Mouse (Mus musculus) MEL (cell line): Measurements from ENCODE around the gene Fgfr2. TPM values are rescaled to one million over a fixed set of nuclear protein-coding genes. Genes with fewer than 3 reads are reported as not detected.

Source experiments
- DNase-seq: peaks from one replicate; pipeline ENCODE4 v3.0.0; 2011; ENCODE audit warnings: low read depth, low spot score
- H3K27ac ChIP-seq: 2 replicates; pipeline ENCODE4 v1.5.1; 2012; ENCODE audit warnings: low read depth, mild to moderate bottlenecking, control low read depth, low read length, moderate library complexity; ENCODE audit not compliant: control insufficient read depth
- H3K27me3 ChIP-seq, 2 experiments: fragments of 150-350 bp in 1 of 2; sonication (generic) in 1 of 2; 2 replicates each; pipeline ENCODE4 v1.6.1; 2012; ENCODE audit warnings: low read length in 2 of 2, mild to moderate bottlenecking in 2 of 2, improper control_type of control experiment in 1 of 2, moderate library complexity in 1 of 2; ENCODE audit not compliant: insufficient read depth in 2 of 2, control insufficient read depth in 1 of 2
- H3K36me3 ChIP-seq, 2 experiments: 2 replicates each; pipeline ENCODE4 v1.6.1; 2012 to 2014; ENCODE audit warnings: low read length in 2 of 2, improper control_type of control experiment in 1 of 2, inconsistent platforms in 1 of 2, mild to moderate bottlenecking in 1 of 2; ENCODE audit not compliant: insufficient read depth in 2 of 2, control insufficient read depth in 1 of 2
- H3K4me1 ChIP-seq, 2 experiments: fragments of 150-350 bp in 1 of 2; sonication (generic) in 1 of 2; 2 replicates each; pipeline ENCODE4 v1.6.1; 2012; ENCODE audit warnings: low read length in 2 of 2, improper control_type of control experiment in 1 of 2, mild to moderate bottlenecking in 1 of 2; ENCODE audit not compliant: insufficient read depth in 2 of 2, control insufficient read depth in 1 of 2
- H3K4me3 ChIP-seq, 2 experiments: fragments of 150-350 bp in 1 of 2; sonication (generic) in 1 of 2; 2 replicates each; pipeline ENCODE4 v1.5.1; 2012; ENCODE audit warnings: low read depth in 2 of 2, low read length in 2 of 2, mild to moderate bottlenecking in 2 of 2, moderate library complexity in 2 of 2, control low read depth in 1 of 2, improper control_type of control experiment in 1 of 2; ENCODE audit not compliant: control insufficient read depth in 1 of 2, insufficient read depth in 1 of 2
- H3K79me2 ChIP-seq: 2 replicates; pipeline ENCODE4 v1.6.1; 2012; ENCODE audit warnings: mild to moderate bottlenecking, low read length, moderate library complexity; ENCODE audit not compliant: control insufficient read depth, poor library complexity, insufficient read depth
- H3K9ac ChIP-seq: 2 replicates; pipeline ENCODE4 v1.6.1; 2012; ENCODE audit warnings: low read depth, mild to moderate bottlenecking, control low read depth, low read length, moderate library complexity; ENCODE audit not compliant: control insufficient read depth, poor library complexity, severe bottlenecking
- H3K9me3 ChIP-seq: fragments of 150-350 bp; sonication (generic); replicated peaks from 2 replicates; pipeline ENCODE4 v1.6.1; 2012; ENCODE audit warnings: mild to moderate bottlenecking, low read length, improper control_type of control experiment, moderate library complexity; ENCODE audit not compliant: insufficient read depth
- CTCF ChIP-seq, 3 experiments: IDR thresholded peaks in 2 of 3; conservative IDR thresholded peaks in 1 of 3; 2 replicates each; pipeline ENCODE4 v1.5.1; 2011 to 2012; ENCODE audit warnings: low read length in 3 of 3, low read depth in 2 of 3, mild to moderate bottlenecking in 2 of 3, improper control_type of control experiment in 1 of 3, inconsistent platforms in 1 of 3, mixed read lengths in 1 of 3, moderate library complexity in 1 of 3; ENCODE audit not compliant: control insufficient read depth in 1 of 3, insufficient read depth in 1 of 3, poor library complexity in 1 of 3, severe bottlenecking in 1 of 3
- E2F4 ChIP-seq: IDR thresholded peaks from 2 replicates; pipeline ENCODE4 v1.6.1; 2011; ENCODE audit warnings: low read depth, low read length, improper control_type of control experiment, borderline replicate concordance
- ELF1 ChIP-seq: IDR thresholded peaks from 2 replicates; pipeline ENCODE4 v1.6.1; 2014; ENCODE audit warnings: low read depth, mild to moderate bottlenecking, inconsistent platforms, low read length, improper control_type of control experiment, moderate library complexity
- ETS1 ChIP-seq: IDR thresholded peaks from 2 replicates; pipeline ENCODE4 v1.6.1; 2012; ENCODE audit warnings: low read depth, mild to moderate bottlenecking, inconsistent platforms, low read length, improper control_type of control experiment, moderate library complexity
- HCFC1 ChIP-seq: IDR thresholded peaks from 2 replicates; pipeline ENCODE4 v1.6.1; 2012; ENCODE audit warnings: low read depth, mild to moderate bottlenecking, inconsistent platforms, low read length, improper control_type of control experiment, moderate library complexity
- KAT2A ChIP-seq: conservative IDR thresholded peaks from 2 replicates; pipeline ENCODE4 v1.6.1; 2012; ENCODE audit warnings: low read depth, low read length, improper control_type of control experiment, inconsistent platforms
- MAFK ChIP-seq: IDR thresholded peaks from 2 replicates; pipeline ENCODE4 v1.6.1; 2011; ENCODE audit warnings: low read depth, mild to moderate bottlenecking, low read length, improper control_type of control experiment, borderline replicate concordance
- MAX ChIP-seq: IDR thresholded peaks from 2 replicates; pipeline ENCODE4 v1.6.1; 2011; ENCODE audit warnings: low read length, improper control_type of control experiment
- MXI1 ChIP-seq: IDR thresholded peaks from 2 replicates; pipeline ENCODE4 v1.6.1; 2011; ENCODE audit warnings: mild to moderate bottlenecking, low read depth, low read length, improper control_type of control experiment
- POLR2A ChIP-seq, 2 experiments: IDR thresholded peaks; 2 replicates each; pipeline ENCODE4 v1.6.1; 2011 to 2012; ENCODE audit warnings: low read length in 2 of 2, mild to moderate bottlenecking in 2 of 2, control low read depth in 1 of 2, improper control_type of control experiment in 1 of 2, low read depth in 1 of 2, moderate library complexity in 1 of 2; ENCODE audit not compliant: control insufficient read depth in 1 of 2, insufficient read depth in 1 of 2, poor library complexity in 1 of 2
- POLR2AphosphoS2 ChIP-seq: IDR thresholded peaks from 2 replicates; pipeline ENCODE4 v1.6.1; 2011; ENCODE audit warnings: low read length, improper control_type of control experiment
- ZC3H11A ChIP-seq: IDR thresholded peaks from 2 replicates; pipeline ENCODE4 v1.6.1; 2012; ENCODE audit warnings: low read depth, mild to moderate bottlenecking, inconsistent platforms, low read length, improper control_type of control experiment
- ZKSCAN1 ChIP-seq: IDR thresholded peaks from 2 replicates; pipeline ENCODE4 v1.6.1; 2012; ENCODE audit warnings: low read depth, mild to moderate bottlenecking, inconsistent platforms, low read length, improper control_type of control experiment, moderate library complexity
- polyA plus RNA-seq, 2 experiments: library from polyadenylated mRNA; stranded (reverse) in 1 of 2; unstranded in 1 of 2; fragments of >175 nt in 1 of 2; fragments of >200 nt in 1 of 2; gene quantifications; 2 replicates each; pipeline versions ENCODE4 v1.2.1 to v1.2.4; 2012; ENCODE audit warnings: low replicate concordance in 2 of 2, low read depth in 1 of 2; ENCODE audit not compliant: insufficient read length in 2 of 2, insufficient read depth in 1 of 2, missing spikeins in 1 of 2
- total RNA-seq: library from RNA; depleted of rRNA; stranded (reverse); fragments of 300-350 nt; gene quantifications from 2 replicates; pipeline ENCODE4 v1.2.3, GENCODE M21; 2012

Gene Fgfr2
- total and polyA plus RNA-seq, 3 experiments, result not detected

- H3K79me2 ChIP-seq, result peaks cover 33% of the 10 kb centered on the region; the same call in 1 of the 2 replicates
- TF ChIP-seq MXI1 (no peak), ZKSCAN1 (no peak), POLR2A (IDR thresholded peaks at IDR 0.05; ENCODE audit: control insufficient read depth in 1 of 2, insufficient read depth in 1 of 2, low read depth in 1 of 2, low read length in 2 of 2, poor library complexity in 1 of 2) (0 out of 4 replicates have a peak, but pooled peaks of 1 of the 2 experiments have one; percentile 4)
- TF ChIP-seq, all 39 proteins: peak for 1
- no peaks in the 10 kb centered on the region for H3K27me3 ChIP-seq
- no peak overlapping the region for H3K27ac ChIP-seq
- no peaks in the 10 kb centered on the region for H3K9me3 ChIP-seq
- peaks cover 2 to 7% of the 10 kb centered on the region in 2 experiments; a peak in 3 of 4 replicates for H3K4me1 ChIP-seq
- no peak overlapping the region for H3K4me3 ChIP-seq
- peaks cover 5 to 6% of the 10 kb centered on the region in 2 experiments for H3K36me3 ChIP-seq
- peak; percentile 16 for DNase-seq
- no peak overlapping the region for H3K9ac ChIP-seq
These were observed 32.5 kb downstream of the Fgfr2 start for GRCm38 (mm10) chr7:133090641-133091040.

GRCm38 (mm10) chr7:133089621-133090260 is 33.4 kb downstream of the Fgfr2 start:
- Histone ChIP-seq H3K36me3 (peaks cover 5 to 6% of the 10 kb centered on the region in 2 experiments), H3K27me3 (no peaks in the 10 kb centered on the region), H3K4me1 (peaks cover 2 to 7% of the 10 kb centered on the region in 2 experiments; a peak in 3 of 4 replicates), H3K27ac (no peak overlapping the region), H3K9me3 (no peaks in the 10 kb centered on the region), H3K9ac (no peak overlapping the region), H3K4me3 (no peak overlapping the region), H3K79me2 (peaks cover 34% of the 10 kb centered on the region; the same call in 1 of the 2 replicates)
- no peak for DNase-seq
- no peak for TF ChIP-seq POLR2A (IDR thresholded peaks at IDR 0.05; ENCODE audit: control insufficient read depth in 1 of 2, insufficient read depth in 1 of 2, low read depth in 1 of 2, low read length in 2 of 2, poor library complexity in 1 of 2)
- TF ChIP-seq MAFK, result no peak
- no peak for TF ChIP-seq KAT2A

- TF ChIP-seq MAX (no peak), E2F4 (no peak), ZC3H11A (no peak), CTCF (IDR thresholded peaks at IDR 0.05 in 2 of 3, conservative IDR thresholded peaks at IDR 0.05 in 1 of 3; ENCODE audit: control insufficient read depth in 1 of 3, insufficient read depth in 1 of 3, low read depth in 2 of 3, low read length in 3 of 3, poor library complexity in 1 of 3, severe bottlenecking in 1 of 3) (no peak), KAT2A (no peak), ELF1 (no peak), POLR2AphosphoS2 (no peak), HCFC1 (no peak), ETS1 (no peak)
- TF ChIP-seq, all 39 proteins: peak for 0
These were observed 34.3 kb downstream of the Fgfr2 start for GRCm38 (mm10) chr7:133088830-133089261.

More at GRCm38 (mm10) chr7:133088830-133089261, 34.3 kb downstream of the Fgfr2 start:
- Histone ChIP-seq H3K79me2 (peaks cover 34% of the 10 kb centered on the region; the same call in 1 of the 2 replicates), H3K9me3 (no peaks in the 10 kb centered on the region), H3K27me3 (no peaks in the 10 kb centered on the region), H3K9ac (no peak overlapping the region), H3K36me3 (peaks cover 5 to 6% of the 10 kb centered on the region in 2 experiments), H3K4me1 (peaks cover 2 to 7% of the 10 kb centered on the region in 2 experiments; a peak in 3 of 4 replicates), H3K4me3 (no peak overlapping the region), H3K27ac (no peak overlapping the region)
- DNase-seq, result no peak
